ENCODE assay signal across 9 mouse cellular contexts in genomic region chr4:115063518-115064239, GRCm38 (mm10). TPM values are rescaled to one million over a fixed set of nuclear protein-coding genes. Genes with fewer than 3 reads are reported as not detected.
DNase-seq lines count a peak whose midpoint lies in the region; ATAC-seq and TF ChIP-seq lines count a peak whose summit lies in the region.
"Had no signal": no experiment of that assay in that cellular context is flagged by ENCODE, and none has a peak within 500 bp of the region (broad histone marks: within the 10 kb centered on the region; RNA-seq: fewer than 3 reads in every experiment).

No protein-coding gene starts in this region.

- DNase-seq in heart, adult 18-20 months, result no peak
- no peak for DNase-seq in hindbrain, embryonic 14.5 days (ENCODE audit: low spot score)
- peak; percentile 39 for DNase-seq in midbrain, embryonic 14.5 days
- DNase-seq in ovary, postnatal 14 days (ENCODE audit: low spot score), result no peak
- no peak for DNase-seq in spleen, postnatal 10 days (ENCODE audit: low spot score in 2 of 2)
- DNase-seq in layer of hippocampus, adult 18-20 months (ENCODE audit: low spot score in 2 of 2), result no peak

- no peaks in the 10 kb centered on the region for H3K9me3 ChIP-seq in heart, embryonic 16.5 days (replicated peaks; ENCODE audit: control insufficient read depth, low read length)
- no peaks in the 10 kb centered on the region for H3K9me3 ChIP-seq in hindbrain, embryonic 14.5 days (ENCODE audit: control insufficient read depth, low read length)
- no peaks in the 10 kb centered on the region for H3K9me3 ChIP-seq in midbrain, embryonic 14.5 days (ENCODE audit: control insufficient read depth, low read length)

- H3K4me1 ChIP-seq in heart, embryonic 16.5 days (ENCODE audit: control insufficient read depth, insufficient read depth, low read length), result peaks cover 8% of the 10 kb centered on the region
- no peaks in the 10 kb centered on the region for H3K4me1 ChIP-seq in bone marrow, adult 2 months (ENCODE audit: control insufficient read depth, insufficient read depth, low read length)
- H3K4me1 ChIP-seq in hindbrain, embryonic 14.5 days (replicated peaks; ENCODE audit: control insufficient read depth, insufficient read depth, low read length), result peaks cover 12% of the 10 kb centered on the region
- peaks cover 6% of the 10 kb centered on the region; the same call in 1 of the 2 replicates for H3K4me1 ChIP-seq in midbrain, embryonic 14.5 days (ENCODE audit: control insufficient read depth, insufficient read depth, low read length)

- H3K27me3 ChIP-seq in heart, embryonic 16.5 days (ENCODE audit: control insufficient read depth, insufficient read depth, low read length), result peaks cover 76% of the 10 kb centered on the region
- H3K27me3 ChIP-seq in hindbrain, embryonic 14.5 days (ENCODE audit: control insufficient read depth, insufficient read depth, low read length), result peaks cover 89% of the 10 kb centered on the region
- H3K27me3 ChIP-seq in midbrain, embryonic 14.5 days (ENCODE audit: control insufficient read depth, insufficient read depth, low read length), result peaks cover 64% of the 10 kb centered on the region
- H3K27me3 ChIP-seq: Patski had no signal

- 4% methylated on average over 31 of the region's 31 CpGs for WGBS in heart, embryonic 16.5 days
- 5% methylated on average over 31 of the region's 31 CpGs for WGBS in bone marrow, adult 2 months
- WGBS in hindbrain, embryonic 14.5 days, result under 1% methylated on average over 30 of the region's 31 CpGs
- WGBS in midbrain, embryonic 14.5 days, result 1% methylated on average over 31 of the region's 31 CpGs

- H3K4me3 ChIP-seq in heart, embryonic 16.5 days (ENCODE audit: low read length), result peak overlapping the region; percentile 64
- peak overlapping the region; percentile 39 for H3K4me3 ChIP-seq in bone marrow, adult 2 months (replicated peaks; ENCODE audit: control insufficient read depth, low read depth, low read length)
- H3K4me3 ChIP-seq in hindbrain, embryonic 14.5 days (replicated peaks; ENCODE audit: low read length), result peak overlapping the region; percentile 46
- H3K4me3 ChIP-seq in midbrain, embryonic 14.5 days (replicated peaks; ENCODE audit: low read depth, low read length), result peak overlapping the region; percentile 52

- no peak for TF ChIP-seq CTCF in bone marrow, adult 2 months (IDR thresholded peaks at IDR 0.05; ENCODE audit: control insufficient read depth, insufficient read depth, low read length)

- H3K9ac ChIP-seq in heart, embryonic 16.5 days (ENCODE audit: low read length), result peak overlapping the region; percentile 64
- H3K9ac ChIP-seq in hindbrain, embryonic 14.5 days, result peak overlapping the region; percentile 53
- H3K9ac ChIP-seq in midbrain, embryonic 14.5 days (replicated peaks; ENCODE audit: low read length), result peak overlapping the region; percentile 66

- no peak for ATAC-seq in heart, embryonic 16.5 days (replicated peaks; ENCODE audit: extremely low read depth, insufficient read depth, low FRiP score)
- no peak for ATAC-seq in hindbrain, embryonic 14.5 days (ENCODE audit: low FRiP score)
- peak; percentile 27 for ATAC-seq in midbrain, embryonic 14.5 days (ENCODE audit: low FRiP score, low TSS enrichment)

- H3K36me3 ChIP-seq in heart, embryonic 16.5 days (ENCODE audit: control insufficient read depth, insufficient read depth), result no peaks in the 10 kb centered on the region
- no peaks in the 10 kb centered on the region for H3K36me3 ChIP-seq in hindbrain, embryonic 14.5 days (replicated peaks; ENCODE audit: control insufficient read depth, insufficient read depth)
- H3K36me3 ChIP-seq in midbrain, embryonic 14.5 days (ENCODE audit: control insufficient read depth, insufficient read depth, low read length), result 0 out of 2 replicates have a peak, but pooled peaks cover 5% of the 10 kb centered on the region

- H3K27ac ChIP-seq in heart, embryonic 16.5 days (ENCODE audit: low read length), result no peak overlapping the region
- H3K27ac ChIP-seq in bone marrow, adult 2 months (ENCODE audit: control insufficient read depth, insufficient read depth, low read depth, low read length, poor library complexity), result peak overlapping the region; percentile 19; the same call in 1 of the 2 replicates
- H3K27ac ChIP-seq in hindbrain, embryonic 14.5 days, result no peak overlapping the region
- peak overlapping the region; percentile 73 for H3K27ac ChIP-seq in midbrain, embryonic 14.5 days (replicated peaks; ENCODE audit: low read depth, low read length)

- no peak for TF ChIP-seq POLR2A in bone marrow, adult 2 months (IDR thresholded peaks at IDR 0.05; ENCODE audit: borderline replicate concordance, control insufficient read depth, low read depth, low read length)

- H3K4me2 ChIP-seq in heart, embryonic 16.5 days (ENCODE audit: low read depth, low read length), result peak overlapping the region; percentile 98
- peak overlapping the region; percentile 89 for H3K4me2 ChIP-seq in hindbrain, embryonic 14.5 days (replicated peaks)
- H3K4me2 ChIP-seq in midbrain, embryonic 14.5 days (ENCODE audit: low read length), result peak overlapping the region; percentile 97

RNA-seq across cellular contexts. Expression of gene Tal1, which starts 7.5 kb away (rescaled TPM):
- 0.89 and 1.3 TPM in 2 replicates for polyA plus RNA-seq in heart, embryonic 16.5 days (2015; fragmentation: Nextera tagmentation; extraction: Ambion mirVana)
- 1 to 10 TPM; 2.3 to 3.7 TPM for total RNA-seq in heart, adult 18-20 months (2021)
- 67.9 and 68.4 TPM in 2 replicates for polyA plus RNA-seq in bone marrow, adult 2 months (2011; ENCODE audit: insufficient read depth, insufficient read length, low replicate concordance, missing spikeins)
- polyA plus RNA-seq in hindbrain, embryonic 14.5 days (2014; fragmentation: Nextera tagmentation; extraction: Ambion mirVana), result 5.6 and 7.4 TPM in 2 replicates
- polyA plus RNA-seq in midbrain, embryonic 14.5 days (2014; fragmentation: Nextera tagmentation; extraction: Ambion mirVana), result 23.1 and 23.8 TPM in 2 replicates
- 1 to 10 TPM in 1 of 2 experiments, under 1 TPM in 1; 0.84 to 1.3 TPM for total RNA-seq in layer of hippocampus, adult 18-20 months (2021)

RNA-seq across cellular contexts. Expression of gene Pdzk1ip1, which starts 24.8 kb away (rescaled TPM):
- polyA plus RNA-seq in heart, embryonic 16.5 days (2015; fragmentation: Nextera tagmentation; extraction: Ambion mirVana), result 1.7 and 4.2 TPM in 2 replicates
- under 1 TPM; 0.42 to 0.67 TPM for total RNA-seq in heart, adult 18-20 months (2021)
- polyA plus RNA-seq in bone marrow, adult 2 months (2011; ENCODE audit: insufficient read depth, insufficient read length, low replicate concordance, missing spikeins), result 212 and 213 TPM in 2 replicates
- 3.0 and 3.7 TPM in 2 replicates for polyA plus RNA-seq in hindbrain, embryonic 14.5 days (2014; fragmentation: Nextera tagmentation; extraction: Ambion mirVana)
- 2.0 and 4.5 TPM in 2 replicates for polyA plus RNA-seq in midbrain, embryonic 14.5 days (2014; fragmentation: Nextera tagmentation; extraction: Ambion mirVana)
- total RNA-seq in layer of hippocampus, adult 18-20 months (2021), result under 1 TPM; 0.41 to 0.67 TPM

Comparison
In these comparisons a context has a peak if more than half of its experiments do, and no peak if none do; other contexts are left out.
1. H3K27ac ChIP-seq: peak in bone marrow, adult 2 months (single experiment) and midbrain, embryonic 14.5 days (single experiment); none in heart, embryonic 16.5 days (single experiment) and hindbrain, embryonic 14.5 days (single experiment).
2. RNA of gene Pdzk1ip1, which starts 24.8 kb away (polyA plus RNA-seq): 212 to 213 TPM in bone marrow, adult 2 months; 2.0 to 4.5 TPM in midbrain, embryonic 14.5 days, 3.0 to 3.7 TPM in hindbrain, embryonic 14.5 days and 1.7 to 4.2 TPM in heart, embryonic 16.5 days; every median in the first group is over 10 times any median in the second.
3. Peak in every context shown above with its lines, with median percentiles within 50 percentile points of each other: H3K4me2 ChIP-seq, H3K4me3 ChIP-seq and H3K9ac ChIP-seq.